Mouse (Mus musculus) embryonic facial prominence, embryonic 15.5 days (tissue): Measurements from ENCODE around the gene Rnls. TPM values are rescaled to one million over a fixed set of nuclear protein-coding genes. Genes with fewer than 3 reads are reported as not detected.

Experiments used
- ATAC-seq: fragments of 200-750 bp; cut with Nextera tagmentation; 2 replicates; pipeline ENCODE4 v1.8.0; 2017; ENCODE audit warnings: low read depth, moderate TSS enrichment; ENCODE audit not compliant: insufficient number of reproducible peaks, low FRiP score, low TSS enrichment
- H3K27ac ChIP-seq: fragments of 300-500 bp; sonication (generic); replicated peaks from 2 replicates; pipeline ENCODE4 v1.5.1; 2015; ENCODE audit warnings: mild to moderate bottlenecking, inconsistent platforms
- H3K27me3 ChIP-seq: fragments of 300-500 bp; sonication (generic); 2 replicates; pipeline ENCODE4 v1.6.1; 2015; ENCODE audit warnings: inconsistent platforms
- H3K36me3 ChIP-seq: fragments of 300-500 bp; sonication (generic); 2 replicates; pipeline ENCODE4 v1.6.1; 2015; ENCODE audit warnings: mild to moderate bottlenecking, inconsistent platforms
- H3K4me1 ChIP-seq: fragments of 300-500 bp; sonication (generic); 2 replicates; pipeline ENCODE4 v1.6.1; 2015; ENCODE audit warnings: inconsistent platforms
- H3K4me2 ChIP-seq: fragments of 300-500 bp; sonication (generic); replicated peaks from 2 replicates; pipeline ENCODE4 v1.6.1; 2015; ENCODE audit warnings: mild to moderate bottlenecking, inconsistent platforms
- H3K4me3 ChIP-seq: fragments of 300-500 bp; sonication (generic); replicated peaks from 2 replicates; pipeline ENCODE4 v1.5.1; 2015; ENCODE audit warnings: mild to moderate bottlenecking, inconsistent platforms
- H3K9ac ChIP-seq: fragments of 300-500 bp; sonication (generic); 2 replicates; pipeline ENCODE4 v1.6.1; 2015; ENCODE audit warnings: inconsistent platforms
- H3K9me3 ChIP-seq: fragments of 300-500 bp; sonication (generic); replicated peaks from 2 replicates; pipeline ENCODE4 v1.6.1; 2016; ENCODE audit warnings: inconsistent platforms
- whole genome bisulfite sequencing: fragments of 180-500 bp; shearing (Covaris S2); methylation state at CpG from one replicate; pipeline ENCODE4 v1.1.7; 2015; 5-methylcytosine and 5-hydroxymethylcytosine counted together
- polyA plus RNA-seq: library from polyadenylated mRNA; unstranded; fragments of >200 nt; fragmentation: Nextera tagmentation; extraction: Ambion mirVana; gene quantifications from 2 replicates; pipeline ENCODE4 v1.2.1, GENCODE M21; 2015

Gene Rnls
- polyA plus RNA-seq, 1 experiment from 2014 or later, result 8.2 TPM

DNA sequence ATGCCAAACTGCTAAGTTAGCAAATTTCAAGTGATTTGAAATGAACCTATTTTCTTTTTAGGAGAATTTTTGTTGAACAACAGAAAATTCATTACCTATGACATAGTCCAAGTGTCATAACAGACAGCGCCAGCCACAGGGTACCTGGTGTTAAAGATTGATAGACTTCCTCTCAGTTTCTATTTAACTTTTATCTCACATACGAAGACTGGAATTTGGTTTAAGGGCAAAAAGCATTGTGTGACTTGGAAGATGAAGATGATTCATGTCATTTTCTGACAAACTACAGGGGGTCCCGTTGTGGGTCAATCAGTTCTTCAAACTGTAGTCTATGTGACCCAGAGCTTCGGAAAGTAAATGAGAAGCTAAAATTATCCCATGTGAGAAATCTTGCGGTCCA is 254.8 kb downstream of the Rnls start:
- Histone ChIP-seq H3K9ac (no peak overlapping the region), H3K4me1 (no peaks in the 10 kb centered on the region), H3K27me3 (no peaks in the 10 kb centered on the region), H3K9me3 (no peaks in the 10 kb centered on the region), H3K4me3 (no peak overlapping the region), H3K4me2 (no peak overlapping the region), H3K27ac (no peak overlapping the region), H3K36me3 (no peaks in the 10 kb centered on the region)
- no peak for ATAC-seq
- 85% methylated on average over 5 of the region's 5 CpGs for WGBS

DNA sequence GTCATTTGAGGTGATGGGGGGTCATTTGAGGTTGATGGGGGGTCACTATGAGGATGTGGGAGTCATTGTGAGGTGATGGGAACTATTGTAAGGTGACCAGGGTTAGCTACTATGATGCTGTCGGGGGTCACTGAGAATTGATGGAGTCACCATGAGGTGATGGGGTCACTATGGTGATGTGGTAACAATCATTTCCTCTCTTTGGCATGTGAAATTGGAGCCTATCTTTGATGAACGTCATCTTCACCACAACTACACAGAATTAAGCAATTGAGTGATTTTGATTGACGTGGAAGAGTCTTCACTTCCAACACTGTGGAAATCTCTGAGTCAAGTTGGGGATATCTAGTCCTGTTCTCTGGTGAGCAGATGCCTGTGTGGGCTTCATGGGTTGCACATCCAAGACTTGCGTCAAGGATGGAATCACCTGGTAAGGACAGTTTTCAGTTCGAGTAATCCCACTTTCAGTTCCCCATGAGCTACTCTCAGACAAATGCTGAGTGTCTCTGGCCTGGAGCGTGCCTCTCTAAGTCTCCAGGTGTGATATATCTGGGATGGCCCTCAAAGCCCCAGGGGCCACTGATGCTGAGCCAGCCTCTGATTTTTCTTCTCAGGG is 269.4 kb downstream of the Rnls start:
- Histone ChIP-seq H3K9ac (no peak overlapping the region), H3K9me3 (no peaks in the 10 kb centered on the region), H3K27ac (no peak overlapping the region), H3K4me3 (no peak overlapping the region), H3K4me2 (no peak overlapping the region), H3K27me3 (no peaks in the 10 kb centered on the region), H3K36me3 (no peaks in the 10 kb centered on the region), H3K4me1 (no peaks in the 10 kb centered on the region)
- no peak for ATAC-seq
- 80% methylated on average over 6 of the region's 6 CpGs for WGBS

DNA sequence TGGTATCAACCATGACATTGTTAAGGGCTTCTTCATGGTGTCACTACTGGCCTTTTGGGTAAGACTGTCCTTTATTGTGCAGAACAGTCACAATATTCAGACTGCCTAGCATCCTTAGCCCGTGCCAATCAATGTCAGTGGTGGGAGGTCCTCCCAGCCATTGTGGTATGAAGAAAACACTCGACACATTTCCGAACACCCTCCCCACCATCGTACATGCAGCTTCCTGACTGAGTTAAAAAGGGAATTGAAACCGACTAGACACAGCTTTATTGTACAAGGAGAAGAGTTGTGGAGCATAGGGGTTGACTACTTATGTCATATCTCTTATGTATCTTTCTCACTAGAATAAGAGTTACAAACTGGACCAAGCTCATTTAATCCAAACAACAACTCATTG is 272.1 kb downstream of the Rnls start:
- no peaks in the 10 kb centered on the region for H3K9me3 ChIP-seq
- no peak overlapping the region for H3K4me3 ChIP-seq
- no peak overlapping the region for H3K9ac ChIP-seq
- WGBS, result 82% methylated on average over 5 of the region's 5 CpGs
- no peaks in the 10 kb centered on the region for H3K36me3 ChIP-seq
- no peaks in the 10 kb centered on the region for H3K4me1 ChIP-seq
- no peak overlapping the region for H3K27ac ChIP-seq
- H3K4me2 ChIP-seq, result no peak overlapping the region
- H3K27me3 ChIP-seq, result no peaks in the 10 kb centered on the region
- no peak for ATAC-seq

DNA sequence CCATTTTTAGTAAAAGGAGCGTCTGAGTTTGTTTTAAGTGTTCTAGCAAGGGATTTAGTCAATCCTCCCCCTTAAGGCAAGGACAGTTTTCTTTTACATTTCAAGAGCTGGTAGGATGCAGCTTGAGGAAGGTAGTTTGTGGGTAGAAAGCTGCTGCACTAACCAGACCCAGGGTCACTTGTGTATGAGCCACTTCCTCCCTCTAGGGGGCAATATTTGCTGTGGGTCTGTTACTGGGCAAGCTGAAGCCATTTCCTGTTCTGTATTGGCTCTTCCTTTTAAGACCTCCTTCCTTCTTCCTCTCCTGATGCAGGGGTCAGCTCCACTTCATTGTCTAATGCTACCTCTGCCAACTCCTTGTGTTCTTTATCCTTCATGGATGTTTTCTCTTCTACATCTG is 273.2 kb downstream of the Rnls start:
- WGBS, result 64% methylated on average over 1 of the region's 1 CpGs
- no peaks in the 10 kb centered on the region for H3K27me3 ChIP-seq
- no peak overlapping the region for H3K4me2 ChIP-seq
- no peaks in the 10 kb centered on the region for H3K36me3 ChIP-seq
- H3K4me3 ChIP-seq, result no peak overlapping the region
- no peaks in the 10 kb centered on the region for H3K9me3 ChIP-seq
- H3K27ac ChIP-seq, result no peak overlapping the region
- no peak for ATAC-seq
- H3K9ac ChIP-seq, result no peak overlapping the region
- H3K4me1 ChIP-seq, result no peaks in the 10 kb centered on the region

DNA sequence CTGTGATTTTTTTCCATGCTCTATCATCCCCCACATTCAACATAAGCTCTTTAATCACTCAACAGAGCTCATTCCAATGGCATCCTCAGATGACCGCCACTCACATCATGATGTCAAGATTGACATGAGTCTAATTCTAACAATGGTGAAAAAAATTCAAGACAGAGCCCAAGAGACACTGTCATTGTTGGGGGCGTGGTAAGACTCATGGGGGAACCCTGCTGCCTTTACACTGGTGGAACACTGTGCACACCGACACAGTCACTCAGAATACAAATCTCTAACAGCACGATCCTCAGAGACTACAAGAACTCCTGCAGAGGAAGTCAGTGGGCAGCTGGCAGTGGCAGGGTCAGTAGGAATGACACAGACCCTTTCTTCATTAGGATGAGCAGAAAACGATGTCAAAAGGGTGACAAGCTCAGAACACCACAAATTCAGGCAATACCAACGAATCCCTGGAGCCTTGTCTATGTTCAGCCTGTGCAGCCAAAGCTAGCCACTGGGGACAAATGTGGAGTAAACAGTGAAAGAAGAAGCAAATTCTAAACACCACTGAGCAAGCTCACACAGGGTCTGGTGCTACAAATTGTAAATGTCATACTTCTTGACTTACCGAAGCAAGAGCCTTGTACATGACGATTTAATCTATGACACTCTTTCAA is 277.3 kb downstream of the Rnls start:
- no peaks in the 10 kb centered on the region for H3K9me3 ChIP-seq
- H3K36me3 ChIP-seq, result no peaks in the 10 kb centered on the region
- no peaks in the 10 kb centered on the region for H3K27me3 ChIP-seq
- peaks cover 18% of the 10 kb centered on the region for H3K4me1 ChIP-seq
- H3K4me2 ChIP-seq, result no peak overlapping the region
- 76% methylated on average over 8 of the region's 8 CpGs for WGBS
- H3K27ac ChIP-seq, result no peak overlapping the region
- H3K4me3 ChIP-seq, result no peak overlapping the region
- H3K9ac ChIP-seq, result no peak overlapping the region
- no peak for ATAC-seq

DNA sequence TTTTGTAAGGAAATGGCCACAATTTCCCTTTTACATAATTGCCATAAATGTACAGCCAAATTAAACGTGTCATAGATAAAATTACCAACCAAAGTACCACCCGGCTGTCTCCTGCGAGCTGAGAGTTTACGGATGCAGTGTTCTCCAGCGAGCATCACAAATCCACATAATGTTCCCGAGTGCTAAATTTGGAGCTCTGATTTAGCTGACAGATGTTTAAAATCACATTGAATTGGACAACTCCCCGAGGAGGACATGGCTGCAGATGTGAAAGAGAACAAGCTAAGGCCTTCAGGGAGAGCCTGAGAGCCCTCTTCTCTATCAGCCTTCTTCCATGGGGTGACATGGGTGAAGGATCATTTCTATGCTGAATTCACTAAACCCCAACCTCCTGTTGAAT is 278.3 kb downstream of the Rnls start:
- WGBS, result 28% methylated on average over 7 of the region's 7 CpGs
- H3K27ac ChIP-seq, result no peak overlapping the region
- no peaks in the 10 kb centered on the region for H3K27me3 ChIP-seq
- ATAC-seq, result no peak
- H3K36me3 ChIP-seq, result no peaks in the 10 kb centered on the region
- no peak overlapping the region for H3K4me2 ChIP-seq
- H3K9me3 ChIP-seq, result no peaks in the 10 kb centered on the region
- H3K4me1 ChIP-seq, result peaks cover 20% of the 10 kb centered on the region
- H3K9ac ChIP-seq, result no peak overlapping the region
- no peak overlapping the region for H3K4me3 ChIP-seq

DNA sequence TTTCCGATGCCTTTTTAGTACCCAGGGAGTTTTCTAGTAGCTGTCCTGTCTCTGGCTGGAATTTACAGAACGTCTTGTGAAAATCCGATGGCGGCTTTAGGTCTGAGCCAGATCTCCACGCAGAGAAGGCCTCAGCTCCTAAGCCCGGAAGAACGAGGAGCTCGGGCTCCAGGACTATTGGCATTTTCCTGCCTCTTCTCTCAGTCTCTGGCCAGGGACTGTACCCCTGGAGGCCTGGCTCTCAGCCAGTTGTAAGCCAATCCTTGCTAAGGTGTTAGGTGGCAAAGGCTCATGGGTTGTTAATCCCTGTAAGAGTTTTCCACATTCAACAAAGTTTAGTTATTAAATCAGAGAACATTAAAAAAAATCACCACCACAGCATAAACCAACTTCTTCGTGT is 281.7 kb downstream of the Rnls start:
- Histone ChIP-seq H3K4me2 (no peak overlapping the region), H3K36me3 (no peaks in the 10 kb centered on the region), H3K4me1 (peaks cover 22% of the 10 kb centered on the region), H3K27me3 (no peaks in the 10 kb centered on the region), H3K9me3 (no peaks in the 10 kb centered on the region), H3K4me3 (no peak overlapping the region), H3K9ac (no peak overlapping the region), H3K27ac (peak overlapping the region; percentile 68; the same call in 1 of the 2 replicates)
- 36% methylated on average over 9 of the region's 9 CpGs for WGBS
- ATAC-seq, result no peak

DNA sequence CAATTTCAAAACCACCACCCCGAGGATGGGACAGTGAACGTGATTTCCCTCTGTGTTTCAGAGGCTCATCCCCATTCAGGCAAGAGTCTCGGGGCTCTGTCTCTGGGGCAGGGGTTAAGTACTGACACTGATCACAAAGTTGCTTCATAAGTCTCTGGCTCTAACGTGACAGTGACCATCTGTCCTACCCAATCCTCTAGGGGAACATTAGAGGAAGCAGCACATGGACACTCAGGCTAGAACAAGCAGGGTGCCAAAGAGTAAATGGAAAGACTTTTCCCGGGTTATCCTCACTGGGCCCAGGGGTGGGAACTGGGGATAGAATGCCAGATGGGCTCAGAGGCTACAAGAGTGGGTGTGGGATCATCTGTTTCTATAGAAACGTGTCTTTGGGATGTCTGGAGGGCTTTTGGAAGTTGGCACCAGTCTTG is 282.1 kb downstream of the Rnls start:
- H3K4me3 ChIP-seq, result no peak overlapping the region
- ATAC-seq, result no peak
- peaks cover 22% of the 10 kb centered on the region for H3K4me1 ChIP-seq
- no peak overlapping the region for H3K9ac ChIP-seq
- peak overlapping the region; percentile 68; the same call in 1 of the 2 replicates for H3K27ac ChIP-seq
- WGBS, result 31% methylated on average over 6 of the region's 6 CpGs
- no peaks in the 10 kb centered on the region for H3K36me3 ChIP-seq
- H3K9me3 ChIP-seq, result no peaks in the 10 kb centered on the region
- H3K4me2 ChIP-seq, result no peak overlapping the region
- H3K27me3 ChIP-seq, result no peaks in the 10 kb centered on the region

DNA sequence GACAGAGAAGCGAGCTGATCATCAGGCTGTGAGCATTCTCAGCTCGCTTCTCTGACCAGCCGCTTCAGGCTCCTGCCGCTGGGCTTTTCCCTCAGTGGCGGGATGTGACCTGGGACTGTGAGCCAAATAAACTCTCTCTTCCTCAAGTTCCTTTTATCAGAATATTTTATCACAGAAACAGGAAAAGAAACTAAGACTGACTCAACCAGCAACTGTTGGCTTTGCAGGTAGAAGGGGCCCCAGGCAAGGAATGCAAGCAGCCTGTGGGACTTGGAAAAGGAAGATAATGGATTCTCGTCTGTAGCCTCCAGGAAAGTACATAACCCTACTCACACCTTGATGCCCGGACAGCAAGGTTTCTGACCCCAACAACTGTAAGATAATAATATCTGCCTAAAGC is 283.0 kb downstream of the Rnls start:
- H3K27ac ChIP-seq, result no peak overlapping the region
- H3K4me3 ChIP-seq, result no peak overlapping the region
- WGBS, result 85% methylated on average over 7 of the region's 7 CpGs
- H3K4me2 ChIP-seq, result no peak overlapping the region
- ATAC-seq, result no peak
- no peaks in the 10 kb centered on the region for H3K9me3 ChIP-seq
- no peak overlapping the region for H3K9ac ChIP-seq
- peaks cover 22% of the 10 kb centered on the region for H3K4me1 ChIP-seq
- H3K36me3 ChIP-seq, result no peaks in the 10 kb centered on the region
- no peaks in the 10 kb centered on the region for H3K27me3 ChIP-seq

DNA sequence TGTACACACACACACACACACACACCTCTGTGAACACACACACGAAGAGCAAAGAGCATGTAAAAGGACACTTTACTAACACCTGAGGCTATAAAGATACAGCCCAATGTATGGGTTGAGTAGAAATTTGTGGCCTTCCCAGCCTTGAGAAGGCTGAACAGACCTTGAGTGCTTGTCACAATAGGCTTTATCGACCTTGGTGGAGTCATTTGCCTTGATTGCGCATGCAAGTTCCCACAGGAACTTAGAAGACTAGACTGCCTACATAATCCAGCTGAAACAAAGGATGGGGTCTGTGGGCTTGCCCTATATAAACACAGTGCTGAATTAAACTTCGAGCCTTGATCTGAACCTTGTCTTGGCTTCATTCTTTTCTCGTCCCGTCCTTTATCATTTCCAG is 288.2 kb downstream of the Rnls start:
- Histone ChIP-seq H3K9me3 (no peaks in the 10 kb centered on the region), H3K4me1 (peaks cover 23% of the 10 kb centered on the region), H3K4me3 (no peak overlapping the region), H3K4me2 (no peak overlapping the region), H3K9ac (no peak overlapping the region), H3K27me3 (no peaks in the 10 kb centered on the region), H3K27ac (no peak overlapping the region), H3K36me3 (no peaks in the 10 kb centered on the region)
- no peak for ATAC-seq
- 92% methylated on average over 6 of the region's 6 CpGs for WGBS

DNA sequence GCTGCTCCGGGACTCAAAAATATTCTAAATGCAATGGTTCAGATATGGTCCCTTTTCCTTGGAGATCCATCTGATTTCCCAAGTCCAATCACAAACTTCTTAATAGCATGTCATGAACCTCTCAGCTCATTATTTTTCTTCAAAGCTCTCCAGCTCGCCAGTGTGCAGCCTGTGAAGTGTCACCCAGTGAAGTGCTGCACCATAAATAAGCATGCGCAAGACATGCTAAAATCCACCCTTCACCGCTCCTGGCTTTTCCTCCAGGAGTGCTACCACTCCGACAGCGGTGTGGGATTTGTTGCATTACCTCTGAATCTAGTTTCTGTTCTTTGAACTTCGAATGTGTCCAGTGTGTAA is 289.3 kb downstream of the Rnls start:
- no peak overlapping the region for H3K4me2 ChIP-seq

More for the DNA sequence above, 289.3 kb downstream of the Rnls start:
- Histone ChIP-seq H3K4me1 (peaks cover 20% of the 10 kb centered on the region), H3K27ac (no peak overlapping the region), H3K9ac (no peak overlapping the region), H3K9me3 (no peaks in the 10 kb centered on the region), H3K4me3 (no peak overlapping the region), H3K36me3 (no peaks in the 10 kb centered on the region), H3K27me3 (no peaks in the 10 kb centered on the region)
- 78% methylated on average over 7 of the region's 7 CpGs for WGBS
- ATAC-seq, result no peak
